Mouse (Mus musculus) MEL (cell line): ENCODE results near the gene Ufm1. TPM values are rescaled to one million over a fixed set of nuclear protein-coding genes. Genes with fewer than 3 reads are reported as not detected.

ENCODE experiments used
- DNase-seq: peaks from one replicate; pipeline ENCODE4 v3.0.0; 2011; ENCODE audit warnings: low read depth, low spot score
- H3K27ac ChIP-seq: 2 replicates; pipeline ENCODE4 v1.5.1; 2012; ENCODE audit warnings: low read depth, mild to moderate bottlenecking, control low read depth, low read length, moderate library complexity; ENCODE audit not compliant: control insufficient read depth
- H3K27me3 ChIP-seq, 2 experiments: fragments of 150-350 bp in 1 of 2; sonication (generic) in 1 of 2; 2 replicates each; pipeline ENCODE4 v1.6.1; 2012; ENCODE audit warnings: low read length in 2 of 2, mild to moderate bottlenecking in 2 of 2, improper control_type of control experiment in 1 of 2, moderate library complexity in 1 of 2; ENCODE audit not compliant: insufficient read depth in 2 of 2, control insufficient read depth in 1 of 2
- H3K36me3 ChIP-seq, 2 experiments: 2 replicates each; pipeline ENCODE4 v1.6.1; 2012 to 2014; ENCODE audit warnings: low read length in 2 of 2, improper control_type of control experiment in 1 of 2, inconsistent platforms in 1 of 2, mild to moderate bottlenecking in 1 of 2; ENCODE audit not compliant: insufficient read depth in 2 of 2, control insufficient read depth in 1 of 2
- H3K4me1 ChIP-seq, 2 experiments: fragments of 150-350 bp in 1 of 2; sonication (generic) in 1 of 2; 2 replicates each; pipeline ENCODE4 v1.6.1; 2012; ENCODE audit warnings: low read length in 2 of 2, improper control_type of control experiment in 1 of 2, mild to moderate bottlenecking in 1 of 2; ENCODE audit not compliant: insufficient read depth in 2 of 2, control insufficient read depth in 1 of 2
- H3K4me3 ChIP-seq, 2 experiments: fragments of 150-350 bp in 1 of 2; sonication (generic) in 1 of 2; 2 replicates each; pipeline ENCODE4 v1.5.1; 2012; ENCODE audit warnings: low read depth in 2 of 2, low read length in 2 of 2, mild to moderate bottlenecking in 2 of 2, moderate library complexity in 2 of 2, control low read depth in 1 of 2, improper control_type of control experiment in 1 of 2; ENCODE audit not compliant: control insufficient read depth in 1 of 2, insufficient read depth in 1 of 2
- H3K79me2 ChIP-seq: 2 replicates; pipeline ENCODE4 v1.6.1; 2012; ENCODE audit warnings: mild to moderate bottlenecking, low read length, moderate library complexity; ENCODE audit not compliant: control insufficient read depth, poor library complexity, insufficient read depth
- H3K9ac ChIP-seq: 2 replicates; pipeline ENCODE4 v1.6.1; 2012; ENCODE audit warnings: low read depth, mild to moderate bottlenecking, control low read depth, low read length, moderate library complexity; ENCODE audit not compliant: control insufficient read depth, poor library complexity, severe bottlenecking
- H3K9me3 ChIP-seq: fragments of 150-350 bp; sonication (generic); replicated peaks from 2 replicates; pipeline ENCODE4 v1.6.1; 2012; ENCODE audit warnings: mild to moderate bottlenecking, low read length, improper control_type of control experiment, moderate library complexity; ENCODE audit not compliant: insufficient read depth
- BHLHE40 ChIP-seq: IDR thresholded peaks from 2 replicates; pipeline ENCODE4 v1.6.1; 2012; ENCODE audit warnings: low read depth, mild to moderate bottlenecking, inconsistent platforms, low read length, improper control_type of control experiment, borderline replicate concordance
- CHD1 ChIP-seq: IDR thresholded peaks from 2 replicates; pipeline ENCODE4 v1.6.1; 2012; ENCODE audit warnings: low read depth, mild to moderate bottlenecking, inconsistent platforms, low read length, improper control_type of control experiment
- CHD2 ChIP-seq: IDR thresholded peaks from 2 replicates; pipeline ENCODE4 v1.6.1; 2011; ENCODE audit warnings: low read length, improper control_type of control experiment
- ELF1 ChIP-seq: IDR thresholded peaks from 2 replicates; pipeline ENCODE4 v1.6.1; 2014; ENCODE audit warnings: low read depth, mild to moderate bottlenecking, inconsistent platforms, low read length, improper control_type of control experiment, moderate library complexity
- GATA1 ChIP-seq: IDR thresholded peaks from 2 replicates; pipeline ENCODE4 v1.6.1; 2011; ENCODE audit warnings: low read depth, low read length, improper control_type of control experiment
- HCFC1 ChIP-seq: IDR thresholded peaks from 2 replicates; pipeline ENCODE4 v1.6.1; 2012; ENCODE audit warnings: low read depth, mild to moderate bottlenecking, inconsistent platforms, low read length, improper control_type of control experiment, moderate library complexity
- JUND ChIP-seq: IDR thresholded peaks from 2 replicates; pipeline ENCODE4 v1.6.1; 2011; ENCODE audit warnings: low read depth, mild to moderate bottlenecking, improper control_type of control experiment, low read length
- KAT2A ChIP-seq: conservative IDR thresholded peaks from 2 replicates; pipeline ENCODE4 v1.6.1; 2012; ENCODE audit warnings: low read depth, low read length, improper control_type of control experiment, inconsistent platforms
- MAX ChIP-seq: IDR thresholded peaks from 2 replicates; pipeline ENCODE4 v1.6.1; 2011; ENCODE audit warnings: low read length, improper control_type of control experiment
- MYB ChIP-seq: IDR thresholded peaks from 2 replicates; pipeline ENCODE4 v1.6.1; 2011; ENCODE audit warnings: mild to moderate bottlenecking, low read depth, low read length, improper control_type of control experiment
- NELFE ChIP-seq: IDR thresholded peaks from 2 replicates; pipeline ENCODE4 v1.6.1; 2011; ENCODE audit warnings: low read depth, low read length, improper control_type of control experiment
- POLR2A ChIP-seq, 2 experiments: IDR thresholded peaks; 2 replicates each; pipeline ENCODE4 v1.6.1; 2011 to 2012; ENCODE audit warnings: low read length in 2 of 2, mild to moderate bottlenecking in 2 of 2, control low read depth in 1 of 2, improper control_type of control experiment in 1 of 2, low read depth in 1 of 2, moderate library complexity in 1 of 2; ENCODE audit not compliant: control insufficient read depth in 1 of 2, insufficient read depth in 1 of 2, poor library complexity in 1 of 2
- POLR2AphosphoS5 ChIP-seq: IDR thresholded peaks from 2 replicates; pipeline ENCODE4 v1.6.1; 2012; ENCODE audit warnings: low read depth, borderline replicate concordance, mild to moderate bottlenecking, inconsistent platforms, low read length, moderate library complexity, mixed read lengths
- RAD21 ChIP-seq: IDR thresholded peaks from 2 replicates; pipeline ENCODE4 v1.6.1; 2011; ENCODE audit warnings: mild to moderate bottlenecking, low read depth, low read length, improper control_type of control experiment
- SMC3 ChIP-seq: IDR thresholded peaks from 2 replicates; pipeline ENCODE4 v1.6.1; 2011; ENCODE audit warnings: low read depth, low read length, improper control_type of control experiment
- TBP ChIP-seq: IDR thresholded peaks from 2 replicates; pipeline ENCODE4 v1.8.0; 2011; ENCODE audit warnings: low read depth, low read length, improper control_type of control experiment
- UBTF ChIP-seq: IDR thresholded peaks from 2 replicates; pipeline ENCODE4 v1.6.1; 2012; ENCODE audit warnings: low read depth, mild to moderate bottlenecking, inconsistent platforms, low read length, improper control_type of control experiment, moderate library complexity, borderline replicate concordance; ENCODE audit not compliant: insufficient read depth
- ZC3H11A ChIP-seq: IDR thresholded peaks from 2 replicates; pipeline ENCODE4 v1.6.1; 2012; ENCODE audit warnings: low read depth, mild to moderate bottlenecking, inconsistent platforms, low read length, improper control_type of control experiment
- ZMIZ1 ChIP-seq: IDR thresholded peaks from 2 replicates; pipeline ENCODE4 v1.6.1; 2012; ENCODE audit warnings: low read depth, mild to moderate bottlenecking, inconsistent platforms, low read length, improper control_type of control experiment, moderate library complexity
- polyA plus RNA-seq, 2 experiments: library from polyadenylated mRNA; stranded (reverse) in 1 of 2; unstranded in 1 of 2; fragments of >175 nt in 1 of 2; fragments of >200 nt in 1 of 2; gene quantifications; 2 replicates each; pipeline versions ENCODE4 v1.2.1 to v1.2.4; 2012; ENCODE audit warnings: low replicate concordance in 2 of 2, low read depth in 1 of 2; ENCODE audit not compliant: insufficient read length in 2 of 2, insufficient read depth in 1 of 2, missing spikeins in 1 of 2
- total RNA-seq: library from RNA; depleted of rRNA; stranded (reverse); fragments of 300-350 nt; gene quantifications from 2 replicates; pipeline ENCODE4 v1.2.3, GENCODE M21; 2012

Ufm1 gene
- total and polyA plus RNA-seq, 3 experiments: 77.5 to 79.7 TPM; not detected in 1

GRCm38 (mm10) chr3:53846206-53846928, 17.3 kb downstream of the Ufm1 start:
- Histone ChIP-seq H3K27ac (no peak overlapping the region), H3K4me1 (no peaks in the 10 kb centered on the region)
- TF ChIP-seq TBP: no peak
- TF ChIP-seq NELFE: no peak
- TF ChIP-seq MYB: no peak
- TF ChIP-seq, all 39 proteins: peak for 0
- H3K36me3 ChIP-seq: no peaks in the 10 kb centered on the region
- no peak for DNase-seq
- H3K4me3 ChIP-seq: no peak overlapping the region
- no peaks in the 10 kb centered on the region for H3K9me3 ChIP-seq
- H3K9ac ChIP-seq: no peak overlapping the region
- H3K79me2 ChIP-seq: no peaks in the 10 kb centered on the region
- no peaks in the 10 kb centered on the region; a peak in 1 of 4 replicates for H3K27me3 ChIP-seq

- TF ChIP-seq MAX: no peak
- no peak for TF ChIP-seq SMC3
- TF ChIP-seq CHD1: no peak
- no peak for TF ChIP-seq KAT2A
- no peak for TF ChIP-seq POLR2A (IDR thresholded peaks at IDR 0.05; ENCODE audit: control insufficient read depth in 1 of 2, insufficient read depth in 1 of 2, low read depth in 1 of 2, low read length in 2 of 2, poor library complexity in 1 of 2)
- no peak for TF ChIP-seq TBP
- no peak for TF ChIP-seq UBTF
- TF ChIP-seq ZMIZ1: no peak
- TF ChIP-seq JUND: no peak
- TF ChIP-seq BHLHE40: no peak
- TF ChIP-seq POLR2AphosphoS5: no peak
- no peak for TF ChIP-seq ELF1
- no peak for TF ChIP-seq GATA1
- no peak for TF ChIP-seq ZC3H11A
- TF ChIP-seq RAD21: no peak
- TF ChIP-seq CHD2: no peak
- no peak for TF ChIP-seq HCFC1
- no peaks in the 10 kb centered on the region for H3K4me1 ChIP-seq
- no peak within 1 kb of the TSS for H3K4me3 ChIP-seq
- no peak for DNase-seq
- H3K27me3 ChIP-seq: no peaks in the 10 kb centered on the region; a peak in 1 of 4 replicates
- H3K27ac ChIP-seq: no peak within 1 kb of the TSS
- no peaks in the 10 kb centered on the region for H3K79me2 ChIP-seq
- H3K36me3 ChIP-seq: no peaks in the 10 kb centered on the region
- no peak within 1 kb of the TSS for H3K9ac ChIP-seq
- no peaks in the 10 kb centered on the region for H3K9me3 ChIP-seq
Measured at GRCm38 (mm10) chr3:53844786-53845185, 18.8 kb downstream of the Ufm1 start, which contains the start of gene Gm10985. Gene Gm10985, plus strand, starts transcription at chr3:53845086.
